Mouse (Mus musculus) thymus, adult 2 months (tissue): ENCODE results near the gene Eif3b. TPM values are rescaled to one million over a fixed set of nuclear protein-coding genes. Genes with fewer than 3 reads are reported as not detected.

ENCODE experiments used
- DNase-seq: peaks from one replicate; pipeline ENCODE4 v3.0.0; 2021
- H3K27ac ChIP-seq: fragments of 200-500 bp; 2 replicates; pipeline ENCODE4 v1.5.1; 2012; ENCODE audit warnings: low read length, control low read depth; ENCODE audit not compliant: control insufficient read depth, insufficient read depth
- H3K27me3 ChIP-seq: fragments of 200-500 bp; 2 replicates; pipeline ENCODE4 v1.6.1; 2012; ENCODE audit warnings: mild to moderate bottlenecking, low read length, moderate library complexity, mixed read lengths; ENCODE audit not compliant: control insufficient read depth, insufficient read depth
- H3K36me3 ChIP-seq: fragments of 200-500 bp; 2 replicates; pipeline ENCODE4 v1.6.1; 2012; ENCODE audit warnings: mild to moderate bottlenecking, low read length, moderate library complexity; ENCODE audit not compliant: control insufficient read depth, insufficient read depth
- H3K4me1 ChIP-seq: fragments of 200-500 bp; replicated peaks from 2 replicates; pipeline ENCODE4 v1.6.1; 2012; ENCODE audit warnings: low read length; ENCODE audit not compliant: control insufficient read depth, insufficient read depth
- H3K4me3 ChIP-seq: fragments of 200-500 bp; 2 replicates; pipeline ENCODE4 v1.5.1; 2012; ENCODE audit warnings: mild to moderate bottlenecking, low read length, control low read depth, moderate library complexity; ENCODE audit not compliant: control insufficient read depth, insufficient read depth
- CTCF ChIP-seq: fragments of 200-500 bp; IDR thresholded peaks from 2 replicates; pipeline ENCODE4 v1.5.1; 2012; ENCODE audit warnings: mild to moderate bottlenecking, control low read depth, low read length, moderate library complexity, borderline replicate concordance; ENCODE audit not compliant: control insufficient read depth, poor library complexity, insufficient read depth; ENCODE audit errors: extremely low read depth
- POLR2A ChIP-seq: fragments of 200-500 bp; IDR thresholded peaks from 2 replicates; pipeline ENCODE4 v1.6.1; 2012; ENCODE audit warnings: mild to moderate bottlenecking, low read length, control low read depth, moderate library complexity; ENCODE audit not compliant: control insufficient read depth, poor library complexity, insufficient read depth; ENCODE audit errors: extremely low read depth
- WGBS: fragments of 180-500 bp; shearing (Covaris S2); methylation state at CpG from one replicate; pipeline ENCODE4 v1.1.7; 2018; 5-methylcytosine and 5-hydroxymethylcytosine counted together
- polyA plus RNA-seq: library from polyadenylated mRNA; depleted of rRNA; stranded (reverse); fragments of >200 nt; gene quantifications from 2 replicates; pipeline ENCODE4 v1.2.3, GENCODE M21; 2012; rRNA removed

Gene Eif3b
- 114 and 121 TPM in 2 replicates for polyA plus RNA-seq

DNA sequence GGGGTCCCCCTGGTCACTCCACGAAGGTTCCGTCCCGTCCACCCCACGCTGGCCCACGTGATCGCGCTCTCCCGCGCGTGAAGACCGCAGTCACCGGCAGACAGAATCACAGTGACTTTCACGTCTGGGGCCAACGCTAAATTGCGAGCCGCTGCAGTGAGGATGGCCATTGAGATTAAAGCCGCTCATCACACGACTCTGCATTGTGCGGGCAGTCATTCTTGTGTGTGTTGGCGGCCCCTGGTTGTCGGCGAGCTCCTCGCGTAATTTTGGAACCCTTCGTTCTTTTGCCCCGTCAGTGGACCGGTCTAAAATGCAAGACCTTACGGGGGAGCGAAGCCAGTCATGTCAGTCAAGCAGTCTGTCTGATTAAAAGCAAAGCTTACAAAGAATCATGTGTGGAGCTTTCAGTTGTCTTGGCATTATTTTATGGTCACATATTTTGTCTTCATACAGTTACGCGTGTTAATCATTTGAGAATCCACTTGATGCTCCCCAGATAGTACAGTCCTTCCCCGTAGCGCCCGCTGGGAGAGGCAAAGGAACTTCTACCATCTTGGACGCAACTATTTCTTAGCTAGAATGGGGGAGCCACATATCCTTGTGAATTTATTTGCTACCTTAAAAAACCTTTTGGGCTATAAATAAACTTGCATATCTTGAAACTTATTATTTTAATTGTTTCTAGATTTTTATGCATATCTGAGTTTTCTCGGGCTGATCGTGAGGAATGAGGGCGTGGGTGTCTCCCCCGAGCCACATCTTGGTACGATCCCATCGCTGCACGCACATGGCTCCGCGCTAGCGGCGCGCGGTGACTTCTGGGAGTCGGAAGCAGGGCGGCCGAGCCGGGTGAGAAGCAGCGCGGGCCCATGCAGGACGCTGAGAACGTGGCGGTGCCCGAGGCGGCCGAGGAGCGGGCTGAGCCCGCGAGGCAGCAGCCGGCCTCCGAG lies at the start of gene Eif3b:
Eif3b (plus strand) TSS at position 840 of the 953 bp plus-strand sequence.
- peak; percentile 89 for DNase-seq
- Histone ChIP-seq H3K27me3 (no peaks in the 10 kb centered on the region), H3K4me3 (peak within 1 kb of the TSS; percentile 98), H3K27ac (peak within 1 kb of the TSS; percentile 47), H3K4me1 (peaks cover 12% of the 10 kb centered on the region), H3K36me3 (no peaks in the 10 kb centered on the region)
- WGBS, result under 1% methylated on average over 65 of the region's 65 CpGs
- TF ChIP-seq CTCF, result peak; percentile 47; the same call in 1 of the 2 replicates
- 0 out of 2 replicates have a peak, but pooled peaks have one; percentile 40 for TF ChIP-seq POLR2A

DNA sequence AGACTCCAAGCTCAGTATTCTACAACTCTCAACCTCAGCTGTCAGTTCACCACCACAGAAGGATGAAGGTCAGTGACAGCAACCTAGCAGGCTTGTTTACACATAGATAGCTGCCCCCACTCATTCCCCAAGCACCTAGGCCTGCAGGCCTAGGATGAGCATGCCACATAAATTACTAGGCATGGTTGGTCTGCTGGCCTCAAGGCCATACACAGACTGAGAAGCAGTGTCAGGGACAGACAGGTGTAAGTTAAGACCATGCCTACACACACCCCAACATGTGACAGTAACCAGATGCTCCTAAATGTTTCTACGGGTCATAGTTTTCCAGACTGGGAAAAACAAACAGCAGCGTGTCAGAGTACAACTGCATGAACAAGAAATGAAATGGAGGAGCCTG lies 49.7 kb upstream of the Eif3b start:
- no peak for DNase-seq
- WGBS, result 98% methylated on average over 2 of the region's 2 CpGs
- H3K27me3 ChIP-seq, result no peaks in the 10 kb centered on the region
- TF ChIP-seq CTCF (no peak), POLR2A (no peak)
- H3K36me3 ChIP-seq, result no peaks in the 10 kb centered on the region
- no peak overlapping the region for H3K4me3 ChIP-seq
- no peaks in the 10 kb centered on the region for H3K4me1 ChIP-seq
- no peak overlapping the region for H3K27ac ChIP-seq

GRCm38 (mm10) chr5:140370446-140371254 lies 48.5 kb upstream of the Eif3b start:
- no peaks in the 10 kb centered on the region for H3K27me3 ChIP-seq
- TF ChIP-seq POLR2A, result no peak
- TF ChIP-seq CTCF, result no peak
- H3K4me1 ChIP-seq, result no peaks in the 10 kb centered on the region
- no peaks in the 10 kb centered on the region for H3K36me3 ChIP-seq
- DNase-seq, result no peak
- 93% methylated on average over 6 of the region's 6 CpGs for WGBS
- no peak overlapping the region for H3K4me3 ChIP-seq
- no peak overlapping the region for H3K27ac ChIP-seq

- TF ChIP-seq CTCF (no peak), POLR2A (no peak)
- 98% methylated on average over 3 of the region's 3 CpGs for WGBS
- no peak overlapping the region for H3K4me3 ChIP-seq
- H3K27ac ChIP-seq, result no peak overlapping the region
- DNase-seq, result no peak
- H3K36me3 ChIP-seq, result no peaks in the 10 kb centered on the region
- no peaks in the 10 kb centered on the region for H3K4me1 ChIP-seq
- no peaks in the 10 kb centered on the region for H3K27me3 ChIP-seq
Observed at GRCm38 (mm10) chr5:140371671-140372070, 47.5 kb upstream of the Eif3b start.

- Histone ChIP-seq H3K27me3 (no peaks in the 10 kb centered on the region), H3K4me3 (no peak overlapping the region), H3K4me1 (no peaks in the 10 kb centered on the region; the same call in 1 of the 2 replicates), H3K36me3 (no peaks in the 10 kb centered on the region), H3K27ac (no peak overlapping the region)
- DNase-seq, result no peak
- WGBS, result 96% methylated on average over 2 of the region's 2 CpGs
- TF ChIP-seq POLR2A, result no peak
- no peak for TF ChIP-seq CTCF
Observed at GRCm38 (mm10) chr5:140373711-140374110, 45.4 kb upstream of the Eif3b start.

DNA sequence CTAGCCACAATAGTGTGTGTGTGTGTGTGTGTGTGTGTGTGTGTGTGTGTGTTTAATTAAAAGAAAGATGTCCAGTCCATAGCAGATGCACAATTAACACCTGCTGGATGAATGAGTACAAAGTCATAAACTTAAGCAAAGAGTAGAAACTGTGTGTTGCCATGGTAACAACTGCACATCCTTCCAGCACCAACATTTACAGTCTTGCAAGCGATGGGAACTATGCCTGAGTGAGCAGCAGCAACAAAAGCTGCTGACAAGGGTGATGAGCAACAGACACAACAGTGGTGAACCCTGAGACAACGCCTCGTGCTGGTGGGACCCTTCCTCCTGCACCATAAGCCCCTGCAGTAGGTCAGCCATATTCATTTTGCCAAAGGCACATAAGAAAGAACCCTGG lies 44.9 kb upstream of the Eif3b start:
- Histone ChIP-seq H3K27ac (no peak overlapping the region), H3K4me3 (no peak overlapping the region), H3K27me3 (no peaks in the 10 kb centered on the region), H3K36me3 (no peaks in the 10 kb centered on the region), H3K4me1 (no peaks in the 10 kb centered on the region; the same call in 1 of the 2 replicates)
- TF ChIP-seq CTCF (no peak), POLR2A (no peak)
- DNase-seq, result no peak
- WGBS, result 88% methylated on average over 3 of the region's 3 CpGs
